Mouse (Mus musculus): ENCODE measurements at regions not wholly inside any gene's neighbourhood (a gene's known extent, or its start where the extent isn't known, plus 50 kb on each side); places are given as distances from the start of the nearest gene placed in this dataset.

DNA sequence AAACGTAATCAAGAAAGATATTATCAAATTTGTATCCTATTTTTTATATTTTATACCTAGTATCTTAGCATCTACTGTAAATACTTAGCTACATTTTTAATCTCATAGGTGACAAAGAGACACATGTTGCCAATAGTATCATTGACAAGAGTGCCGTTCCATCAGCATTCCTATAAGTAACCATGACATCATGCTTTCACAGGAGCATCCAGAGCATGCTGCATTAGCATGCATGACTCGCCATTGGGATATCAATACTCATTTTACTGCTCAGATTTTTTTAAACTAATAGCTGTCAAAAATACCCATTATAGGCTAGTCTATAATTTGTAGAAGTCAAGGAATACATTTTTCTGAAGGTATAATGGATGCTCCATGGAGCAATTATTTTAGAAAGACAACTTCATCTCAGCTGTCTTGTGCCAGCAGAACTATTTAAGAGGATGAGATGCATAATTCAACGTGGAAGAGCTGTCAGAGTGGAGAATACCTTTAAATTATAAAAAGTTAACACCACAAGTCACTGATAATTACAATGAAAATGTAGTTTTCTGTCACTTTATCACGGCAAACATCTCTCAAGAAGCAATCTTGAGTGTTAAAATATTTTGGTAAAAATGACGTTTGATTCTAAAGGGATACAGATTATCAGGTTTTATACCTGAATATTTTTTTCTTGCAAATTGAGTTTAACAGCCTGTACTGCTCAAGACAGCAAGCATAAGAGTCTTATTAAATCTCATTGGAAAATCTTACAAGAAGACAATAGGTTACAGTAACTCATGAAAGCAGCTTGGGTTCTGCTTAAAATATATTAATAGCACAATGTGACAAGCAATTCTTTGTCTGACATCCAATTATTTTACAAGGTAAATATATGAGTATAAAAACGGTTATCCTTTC lies 1823.7 kb upstream of the Zeb2 start:
- Histone ChIP-seq H3K4me3 (no peak overlapping the region), H3K4me2 (ENCODE audit: low read depth) (no peak overlapping the region), H3ac (ENCODE audit: control insufficient read depth, insufficient read length) (no peak overlapping the region), H3K36me3 (ENCODE audit: control insufficient read depth, insufficient read depth) (no peaks in the 10 kb centered on the region), H3K27me3 (ENCODE audit: control insufficient read depth, insufficient read depth, insufficient read length) (no peaks in the 10 kb centered on the region), H3K79me2 (ENCODE audit: control insufficient read depth, insufficient read depth) (no peaks in the 10 kb centered on the region)
- no peak for TF ChIP-seq MYOG (IDR thresholded peaks at IDR 0.05; ENCODE audit: control insufficient read depth in 1 of 3, insufficient read depth in 1 of 3, insufficient read length in 2 of 3, low read depth in 2 of 3)
- TF ChIP-seq MYOD1 (IDR thresholded peaks at IDR 0.05; ENCODE audit: control insufficient read depth in 1 of 3, insufficient read length in 2 of 3, low read depth in 2 of 3): no peak
- no peak for TF ChIP-seq TCF3 (IDR thresholded peaks at IDR 0.05; ENCODE audit: insufficient read length, low read depth)
- no peak for TF ChIP-seq E2F4 (IDR thresholded peaks at IDR 0.05; ENCODE audit: insufficient read depth)
- no peak for TF ChIP-seq POLR2A (IDR thresholded peaks at IDR 0.05; ENCODE audit: insufficient read length, low read depth)
- TF ChIP-seq CEBPB (IDR thresholded peaks at IDR 0.05; ENCODE audit: insufficient read depth, poor library complexity, severe bottlenecking): no peak
- no peak for TF ChIP-seq REST (IDR thresholded peaks at IDR 0.05; ENCODE audit: insufficient read depth, insufficient read length)
- TF ChIP-seq TCF12 (IDR thresholded peaks at IDR 0.05; ENCODE audit: insufficient read depth, poor library complexity, severe bottlenecking): no peak
- no peak for TF ChIP-seq MAX (IDR thresholded peaks at IDR 0.05; ENCODE audit: low read depth)
- TF ChIP-seq USF1 (IDR thresholded peaks at IDR 0.05; ENCODE audit: low read depth): no peak
- no peak for TF ChIP-seq POLR2AphosphoS2 (IDR thresholded peaks at IDR 0.05; ENCODE audit: insufficient read length, low read depth)
- no peak for TF ChIP-seq SRF (IDR thresholded peaks at IDR 0.05; ENCODE audit: control insufficient read depth, insufficient read length, low read depth)

DNA sequence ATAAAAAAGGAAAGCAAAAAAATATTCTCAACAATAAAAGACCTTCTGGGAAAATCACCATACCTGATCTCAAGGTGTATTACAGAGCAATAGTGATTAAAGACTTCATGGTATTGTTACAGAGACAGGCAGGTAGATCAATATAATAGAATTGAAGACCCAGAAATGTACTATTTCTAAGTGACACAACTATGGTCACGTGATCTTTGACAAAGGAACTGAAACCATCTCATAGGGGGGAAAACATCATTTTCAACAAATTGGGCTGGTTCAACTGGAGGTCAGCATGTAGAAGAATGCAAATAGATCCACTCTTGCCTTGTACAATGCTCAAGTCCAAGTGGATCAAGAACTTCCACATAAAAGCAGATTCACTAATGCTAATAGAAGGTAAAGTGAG lies 1815.6 kb upstream of the Zeb2 start:
- TF ChIP-seq CEBPB (IDR thresholded peaks at IDR 0.05; ENCODE audit: insufficient read depth, poor library complexity, severe bottlenecking) (no peak), POLR2AphosphoS2 (IDR thresholded peaks at IDR 0.05; ENCODE audit: insufficient read length, low read depth) (no peak), MYOG (IDR thresholded peaks at IDR 0.05; ENCODE audit: control insufficient read depth in 1 of 3, insufficient read depth in 1 of 3, insufficient read length in 2 of 3, low read depth in 2 of 3) (no peak), E2F4 (IDR thresholded peaks at IDR 0.05; ENCODE audit: insufficient read depth) (no peak), SRF (IDR thresholded peaks at IDR 0.05; ENCODE audit: control insufficient read depth, insufficient read length, low read depth) (no peak), MYOD1 (IDR thresholded peaks at IDR 0.05; ENCODE audit: control insufficient read depth in 1 of 3, insufficient read length in 2 of 3, low read depth in 2 of 3) (no peak), TCF3 (IDR thresholded peaks at IDR 0.05; ENCODE audit: insufficient read length, low read depth) (no peak), MAX (IDR thresholded peaks at IDR 0.05; ENCODE audit: low read depth) (no peak), TCF12 (IDR thresholded peaks at IDR 0.05; ENCODE audit: insufficient read depth, poor library complexity, severe bottlenecking) (no peak), REST (IDR thresholded peaks at IDR 0.05; ENCODE audit: insufficient read depth, insufficient read length) (no peak), USF1 (IDR thresholded peaks at IDR 0.05; ENCODE audit: low read depth) (no peak), POLR2A (IDR thresholded peaks at IDR 0.05; ENCODE audit: insufficient read length, low read depth) (no peak)

GRCm38 (mm10) chr2:46924189-46924588 lies 1807.0 kb upstream of the Zeb2 start:
- Histone ChIP-seq H3K27me3 (ENCODE audit: control insufficient read depth, insufficient read depth, insufficient read length) (no peaks in the 10 kb centered on the region), H3K4me2 (ENCODE audit: low read depth) (no peak overlapping the region), H3K36me3 (ENCODE audit: control insufficient read depth, insufficient read depth) (no peaks in the 10 kb centered on the region), H3K4me3 (no peak overlapping the region), H3ac (ENCODE audit: control insufficient read depth, insufficient read length) (no peak overlapping the region), H3K79me2 (ENCODE audit: control insufficient read depth, insufficient read depth) (no peaks in the 10 kb centered on the region)
- TF ChIP-seq E2F4 (IDR thresholded peaks at IDR 0.05; ENCODE audit: insufficient read depth): no peak
- no peak for TF ChIP-seq MYOG (IDR thresholded peaks at IDR 0.05; ENCODE audit: control insufficient read depth in 1 of 3, insufficient read depth in 1 of 3, insufficient read length in 2 of 3, low read depth in 2 of 3)
- no peak for TF ChIP-seq MAX (IDR thresholded peaks at IDR 0.05; ENCODE audit: low read depth)
- no peak for TF ChIP-seq POLR2A (IDR thresholded peaks at IDR 0.05; ENCODE audit: insufficient read length, low read depth)
- TF ChIP-seq MYOD1 (IDR thresholded peaks at IDR 0.05; ENCODE audit: control insufficient read depth in 1 of 3, insufficient read length in 2 of 3, low read depth in 2 of 3): no peak
- no peak for TF ChIP-seq CEBPB (IDR thresholded peaks at IDR 0.05; ENCODE audit: insufficient read depth, poor library complexity, severe bottlenecking)
- no peak for TF ChIP-seq TCF12 (IDR thresholded peaks at IDR 0.05; ENCODE audit: insufficient read depth, poor library complexity, severe bottlenecking)
- TF ChIP-seq POLR2AphosphoS2 (IDR thresholded peaks at IDR 0.05; ENCODE audit: insufficient read length, low read depth): no peak
- no peak for TF ChIP-seq USF1 (IDR thresholded peaks at IDR 0.05; ENCODE audit: low read depth)
- no peak for TF ChIP-seq TCF3 (IDR thresholded peaks at IDR 0.05; ENCODE audit: insufficient read length, low read depth)
- no peak for TF ChIP-seq REST (IDR thresholded peaks at IDR 0.05; ENCODE audit: insufficient read depth, insufficient read length)
- no peak for TF ChIP-seq SRF (IDR thresholded peaks at IDR 0.05; ENCODE audit: control insufficient read depth, insufficient read length, low read depth)

More for the DNA sequence above, 1815.6 kb upstream of the Zeb2 start:
- H3K79me2 ChIP-seq (ENCODE audit: control insufficient read depth, insufficient read depth): no peaks in the 10 kb centered on the region
- no peak overlapping the region for H3ac ChIP-seq (ENCODE audit: control insufficient read depth, insufficient read length)
- no peaks in the 10 kb centered on the region for H3K36me3 ChIP-seq (ENCODE audit: control insufficient read depth, insufficient read depth)
- no peak overlapping the region for H3K4me2 ChIP-seq (ENCODE audit: low read depth)
- no peak overlapping the region for H3K4me3 ChIP-seq
- no peaks in the 10 kb centered on the region for H3K27me3 ChIP-seq (ENCODE audit: control insufficient read depth, insufficient read depth, insufficient read length)

DNA sequence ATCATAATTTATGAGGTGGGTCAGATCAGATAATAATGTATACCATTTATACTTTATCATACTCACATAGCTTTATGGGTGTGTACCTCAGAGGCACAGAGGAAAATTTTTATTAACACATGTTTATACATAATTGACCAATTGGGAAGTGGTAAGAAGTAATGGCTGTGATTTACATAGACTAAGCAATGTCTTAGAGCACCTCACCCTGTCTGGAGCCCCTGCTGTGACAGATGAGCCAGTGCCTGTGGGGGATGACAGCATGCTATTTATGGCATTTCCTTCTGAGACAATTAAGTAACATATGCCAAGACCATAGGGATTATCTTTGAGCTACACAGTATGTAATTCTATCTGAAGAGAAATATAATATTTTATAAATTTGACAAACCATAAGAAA lies 1796.3 kb upstream of the Zeb2 start:
- no peaks in the 10 kb centered on the region for H3K79me2 ChIP-seq (ENCODE audit: control insufficient read depth, insufficient read depth)
- no peaks in the 10 kb centered on the region for H3K36me3 ChIP-seq (ENCODE audit: control insufficient read depth, insufficient read depth)
- no peak overlapping the region for H3ac ChIP-seq (ENCODE audit: control insufficient read depth, insufficient read length)
- no peak for TF ChIP-seq MAX (IDR thresholded peaks at IDR 0.05; ENCODE audit: low read depth)
- no peak for TF ChIP-seq TCF12 (IDR thresholded peaks at IDR 0.05; ENCODE audit: insufficient read depth, poor library complexity, severe bottlenecking)
- no peak for TF ChIP-seq SRF (IDR thresholded peaks at IDR 0.05; ENCODE audit: control insufficient read depth, insufficient read length, low read depth)
- peak in 1 of 3 experiments; percentile 6 for TF ChIP-seq MYOD1 (IDR thresholded peaks at IDR 0.05; ENCODE audit: control insufficient read depth in 1 of 3, insufficient read length in 2 of 3, low read depth in 2 of 3)
- no peak for TF ChIP-seq USF1 (IDR thresholded peaks at IDR 0.05; ENCODE audit: low read depth)
- no peaks in the 10 kb centered on the region for H3K27me3 ChIP-seq (ENCODE audit: control insufficient read depth, insufficient read depth, insufficient read length)
- H3K4me3 ChIP-seq: no peak overlapping the region
- no peak overlapping the region for H3K4me2 ChIP-seq (ENCODE audit: low read depth)

Data from myocyte (in vitro differentiated cells).